Mouse (Mus musculus): ENCODE data around the gene C4bp. TPM values are rescaled to one million over a fixed set of nuclear protein-coding genes. Genes with fewer than 3 reads are reported as not detected.

C4bp gene
- not detected in 2 replicates for total RNA-seq (2012; rRNA removed)
- total RNA-seq (2014; rRNA removed), result 0.26 TPM in 1 of 2 replicates, not detected in the other
- polyA plus RNA-seq (2012; ENCODE audit: insufficient read length, low read depth), result not detected in 2 replicates

GRCm38 (mm10) chr1:130661454-130661853, at the start of gene C4bp:
C4bp (minus strand) TSS chr1:130661632.
- no peak within 1 kb of the TSS for H3K27ac ChIP-seq (ENCODE audit: insufficient read depth, low read depth)
- H3K4me1 ChIP-seq (ENCODE audit: control insufficient read depth in 1 of 2, insufficient read depth in 2 of 2), result peaks cover 0 to 5% of the 10 kb centered on the region in 2 experiments; a peak in 2 of 4 replicates
- H3K79me2 ChIP-seq (replicated peaks; ENCODE audit: control insufficient read depth, extremely low read depth, insufficient read depth, poor library complexity, severe bottlenecking), result no peaks in the 10 kb centered on the region
- no peak within 1 kb of the TSS for H3K9ac ChIP-seq (ENCODE audit: insufficient read depth, low read depth)
- in situ Hi-C loops (cut with MboI; ENCODE audit: low pct_ligation_motif_present, low pct_unique_long_range_greater_than_20kb, low sequenced_read_pairs) (no loop called here), dilution Hi-C loops (cut with MboI; ENCODE audit: extremely low pct_ligation_motif_present, extremely low pct_unique_long_range_greater_than_20kb, low sequenced_read_pairs) (no loop called here)
- TF ChIP-seq JUND (conservative IDR thresholded peaks at IDR 0.05; ENCODE audit: low read depth, low read length), result no peak
- peaks cover 3% of the 10 kb centered on the region for H3K9me3 ChIP-seq (replicated peaks; ENCODE audit: low read length)
- H3K36me3 ChIP-seq (replicated peaks in 1 of 2; ENCODE audit: control insufficient read depth in 1 of 2, insufficient read depth in 1 of 2, low read length in 1 of 2), result no peaks in the 10 kb centered on the region
- no peak for DNase-seq (ENCODE audit: extremely low read depth)
- no peaks in the 10 kb centered on the region for H3K27me3 ChIP-seq (replicated peaks)
- no peak within 1 kb of the TSS for H3K4me2 ChIP-seq (ENCODE audit: insufficient read depth, low read depth, poor library complexity, severe bottlenecking)
- no peak within 1 kb of the TSS for H3K4me3 ChIP-seq (replicated peaks in 1 of 3; ENCODE audit: low read depth in 2 of 3, low read length in 2 of 3, poor library complexity in 1 of 3)

DNA sequence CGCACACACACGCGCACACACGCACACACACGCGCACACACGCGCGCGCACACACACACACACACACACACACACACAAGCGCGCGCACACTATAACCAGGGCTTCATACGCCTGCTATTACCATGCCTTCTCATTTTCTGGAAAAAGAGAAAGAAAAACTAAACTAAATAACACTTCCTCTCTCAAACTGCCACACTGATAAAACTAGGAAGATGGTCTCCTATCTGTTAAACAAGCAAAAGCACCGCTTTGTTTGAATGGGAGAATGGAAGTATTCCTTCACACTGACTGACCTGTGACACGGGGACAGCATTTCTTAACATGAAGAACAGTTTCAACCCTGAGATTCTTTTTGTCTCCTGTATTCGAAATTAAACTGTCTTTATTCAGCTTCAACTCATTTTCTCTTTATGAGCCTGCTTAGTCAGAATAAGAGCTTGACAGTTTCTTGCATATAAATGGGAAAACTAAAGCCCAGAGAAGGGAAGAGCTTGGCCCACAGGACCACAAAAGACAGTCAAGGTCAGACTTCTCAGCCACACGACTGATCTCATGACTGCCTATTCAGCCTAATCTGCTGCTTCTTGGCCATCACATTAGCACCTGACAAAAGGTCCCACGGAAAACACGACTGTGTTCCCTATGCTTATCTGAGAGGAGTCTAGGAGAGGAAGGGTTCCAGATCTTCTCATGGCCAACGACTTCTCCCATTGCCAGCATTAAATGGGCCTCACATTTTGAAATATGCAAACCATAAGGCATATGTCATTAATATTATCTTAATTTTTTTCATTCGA, 49.0 kb upstream of the C4bp start:
- TF ChIP-seq MYC (IDR thresholded peaks at IDR 0.05; ENCODE audit: low read depth, low read length) (no peak), JUN (IDR thresholded peaks at IDR 0.05; ENCODE audit: insufficient read depth, low read depth, low read length) (no peak), BHLHE40 (IDR thresholded peaks at IDR 0.05; ENCODE audit: low read depth, low read length) (no peak), MAX (IDR thresholded peaks at IDR 0.05; ENCODE audit: low read length) (no peak), SMC3 (IDR thresholded peaks at IDR 0.05; ENCODE audit: low read depth, low read length) (no peak), PAX5 (IDR thresholded peaks at IDR 0.05; ENCODE audit: low read length) (no peak), ZKSCAN1 (IDR thresholded peaks at IDR 0.05; ENCODE audit: borderline replicate concordance, low read depth, low read length) (no peak), ZNF384 (IDR thresholded peaks at IDR 0.05; ENCODE audit: low read depth, low read length) (no peak), CHD1 (IDR thresholded peaks at IDR 0.05; ENCODE audit: low read depth, low read length) (no peak), RAD21 (IDR thresholded peaks at IDR 0.05; ENCODE audit: low read depth, low read length) (no peak), MXI1 (IDR thresholded peaks at IDR 0.05; ENCODE audit: low read depth, low read length) (no peak), MEF2A (IDR thresholded peaks at IDR 0.05; ENCODE audit: borderline replicate concordance, low read depth, low read length) (no peak), CHD2 (IDR thresholded peaks at IDR 0.05; ENCODE audit: low read length) (no peak), KAT2A (IDR thresholded peaks at IDR 0.05; ENCODE audit: insufficient replicate concordance, low read length) (no peak)
- H3K4me2 ChIP-seq (ENCODE audit: insufficient read depth, low read depth, poor library complexity, severe bottlenecking), result no peak overlapping the region
- no peak overlapping the region for H3K27ac ChIP-seq (ENCODE audit: insufficient read depth, low read depth)
- in situ Hi-C loops (cut with MboI; ENCODE audit: low pct_ligation_motif_present, low pct_unique_long_range_greater_than_20kb, low sequenced_read_pairs), result loop anchor here (10.0 kb wide), 2 partner anchors 274 to 344 kb away; no protein-coding TSS in a partner anchor
- H3K27me3 ChIP-seq (replicated peaks), result no peaks in the 10 kb centered on the region
- dilution Hi-C loops (cut with MboI; ENCODE audit: extremely low pct_ligation_motif_present, extremely low pct_unique_long_range_greater_than_20kb, low sequenced_read_pairs), result no loop called here
- peaks cover 8 to 38% of the 10 kb centered on the region in 2 experiments for H3K36me3 ChIP-seq (replicated peaks in 1 of 2; ENCODE audit: control insufficient read depth in 1 of 2, insufficient read depth in 1 of 2, low read length in 1 of 2)
- no peak overlapping the region for H3K4me3 ChIP-seq (replicated peaks in 1 of 3; ENCODE audit: low read depth in 2 of 3, low read length in 2 of 3, poor library complexity in 1 of 3)
- H3K4me1 ChIP-seq (ENCODE audit: control insufficient read depth in 1 of 2, insufficient read depth in 2 of 2), result peaks cover 2 to 24% of the 10 kb centered on the region in 2 experiments
- no peaks in the 10 kb centered on the region for H3K79me2 ChIP-seq (replicated peaks; ENCODE audit: control insufficient read depth, extremely low read depth, insufficient read depth, poor library complexity, severe bottlenecking)
- H3K9ac ChIP-seq (ENCODE audit: insufficient read depth, low read depth), result no peak overlapping the region
- no peaks in the 10 kb centered on the region for H3K9me3 ChIP-seq (replicated peaks; ENCODE audit: low read length)
- DNase-seq (ENCODE audit: extremely low read depth), result peak; percentile 6
